Mouse (Mus musculus): ENCODE measurements around the gene Pnpla1. TPM values are rescaled to one million over a fixed set of nuclear protein-coding genes. Genes with fewer than 3 reads are reported as not detected.

Gene Pnpla1
- polyA plus RNA-seq, 1 experiment from 2014 or later = 1.2 TPM

DNA sequence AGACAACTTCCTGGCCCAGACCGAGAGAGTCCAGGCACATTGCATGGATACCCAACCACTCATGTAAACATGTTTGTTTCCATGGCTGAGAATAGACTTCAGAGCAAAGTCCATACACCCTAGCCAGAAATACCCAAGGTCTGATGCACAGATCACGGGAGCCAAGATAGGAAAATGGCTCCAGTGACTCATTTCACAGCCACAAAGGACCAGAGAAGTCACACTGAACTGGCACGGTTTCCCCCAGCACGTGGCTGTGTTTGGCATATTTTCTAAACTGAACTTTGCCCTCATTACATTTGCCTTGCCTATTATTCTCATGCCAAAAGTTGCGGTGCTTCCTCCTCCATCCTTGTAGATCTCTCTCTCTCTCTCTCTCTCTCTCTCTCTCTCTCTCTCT lies 55.0 kb downstream of the Pnpla1 start:
- ATAC-seq = peak; percentile 46
- 0 out of 2 replicates have a peak overlapping the region, but pooled peaks have one; percentile 1 for H3K4me2 ChIP-seq (replicated peaks)
- WGBS = 46% methylated on average over 5 of the region's 5 CpGs

GRCm38 (mm10) chr17:28913940-28914339 lies 55.7 kb downstream of the Pnpla1 start:
- Histone ChIP-seq H3K4me1 (replicated peaks) (peaks cover 15% of the 10 kb centered on the region; the same call in 1 of the 2 replicates), H3K4me3 (replicated peaks) (peak overlapping the region; percentile 25), H3K9me3 (no peaks in the 10 kb centered on the region), H3K9ac (no peak overlapping the region), H3K4me2 (replicated peaks) (peak overlapping the region; percentile 47), H3K36me3 (no peaks in the 10 kb centered on the region), H3K27me3 (replicated peaks) (0 out of 2 replicates have a peak, but pooled peaks cover 4% of the 10 kb centered on the region), H3K27ac (peak overlapping the region; percentile 77)
- 43% methylated on average over 6 of the region's 6 CpGs for WGBS
- peak; percentile 4; the same call in 1 of the 2 replicates for ATAC-seq

More for the DNA sequence above, 55.0 kb downstream of the Pnpla1 start:
- Histone ChIP-seq H3K27ac (no peak overlapping the region), H3K9me3 (no peaks in the 10 kb centered on the region), H3K4me1 (replicated peaks) (peaks cover 15% of the 10 kb centered on the region; the same call in 1 of the 2 replicates), H3K27me3 (replicated peaks) (0 out of 2 replicates have a peak, but pooled peaks cover 4% of the 10 kb centered on the region), H3K4me3 (replicated peaks) (no peak overlapping the region), H3K36me3 (no peaks in the 10 kb centered on the region), H3K9ac (no peak overlapping the region)

DNA sequence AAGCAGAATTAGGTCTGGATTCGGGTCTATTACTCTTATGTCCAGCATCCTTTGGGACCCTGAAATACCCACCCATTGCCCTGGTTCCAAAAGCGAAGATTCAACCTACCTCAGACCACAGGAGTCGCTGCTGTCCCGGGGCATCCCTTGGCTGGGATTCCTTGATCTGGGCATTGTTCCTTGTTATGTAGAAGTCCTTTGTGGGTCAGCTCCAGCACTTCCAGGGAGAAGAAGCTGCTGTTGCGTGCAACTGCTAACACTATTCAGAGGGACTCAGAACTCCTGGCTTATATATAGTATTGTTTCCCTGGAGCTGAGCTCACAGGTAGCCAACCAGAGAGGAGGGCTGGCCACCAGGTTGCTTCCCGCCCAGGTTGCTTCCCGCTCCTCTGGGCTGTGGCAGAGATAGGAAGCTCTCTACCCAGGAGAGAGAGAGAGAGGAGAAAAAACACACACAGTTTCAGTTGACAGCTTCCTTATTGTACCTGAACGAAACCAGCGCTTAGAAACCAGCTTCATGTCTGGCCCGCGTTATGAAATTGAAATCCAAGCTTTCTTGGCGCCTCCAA lies 56.9 kb downstream of the Pnpla1 start, which contains the start of gene 4930539E08Rik:
Gene 4930539E08Rik (minus strand): TSS at position 265 of the 569 bp plus-strand sequence.
- H3K9me3 ChIP-seq = no peaks in the 10 kb centered on the region
- peak; percentile 83 for ATAC-seq
- 52% methylated on average over 12 of the region's 12 CpGs for WGBS
- H3K36me3 ChIP-seq = no peaks in the 10 kb centered on the region
- H3K4me1 ChIP-seq (replicated peaks) = 0 out of 2 replicates have a peak, but pooled peaks cover 5% of the 10 kb centered on the region
- no peaks in the 10 kb centered on the region for H3K27me3 ChIP-seq (replicated peaks)
- peak within 1 kb of the TSS; percentile 77 for H3K27ac ChIP-seq
- peak within 1 kb of the TSS; percentile 47 for H3K4me2 ChIP-seq (replicated peaks)
- H3K4me3 ChIP-seq (replicated peaks) = peak within 1 kb of the TSS; percentile 25
- H3K9ac ChIP-seq = peak within 1 kb of the TSS; percentile 34

DNA sequence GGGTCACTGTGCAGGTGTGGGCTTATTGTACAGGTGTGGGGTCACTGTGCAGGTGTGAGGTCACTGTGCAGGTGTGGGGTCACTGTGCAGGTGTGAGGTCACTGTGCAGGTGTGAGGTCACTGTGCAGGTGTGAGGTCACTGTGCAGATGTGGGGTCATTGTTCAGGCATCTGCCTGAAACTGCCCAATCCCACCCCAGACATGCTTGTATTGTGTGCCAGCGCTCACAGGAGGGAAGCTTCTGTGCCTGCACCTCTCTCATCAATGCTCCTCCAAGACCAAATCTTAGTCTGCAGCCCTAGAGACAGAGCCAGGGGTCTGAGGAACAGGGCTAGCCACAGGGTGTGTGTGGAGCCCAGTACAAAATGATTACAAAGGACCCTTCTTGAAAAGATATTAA lies 58.3 kb downstream of the Pnpla1 start:
- Histone ChIP-seq H3K9me3 (no peaks in the 10 kb centered on the region), H3K4me2 (replicated peaks) (no peak overlapping the region), H3K4me1 (replicated peaks) (0 out of 2 replicates have a peak, but pooled peaks cover 2% of the 10 kb centered on the region), H3K4me3 (replicated peaks) (no peak overlapping the region), H3K36me3 (no peaks in the 10 kb centered on the region), H3K27me3 (replicated peaks) (no peaks in the 10 kb centered on the region), H3K27ac (no peak overlapping the region), H3K9ac (no peak overlapping the region)
- WGBS = 87% methylated on average over 1 of the region's 1 CpGs
- no peak for ATAC-seq

DNA sequence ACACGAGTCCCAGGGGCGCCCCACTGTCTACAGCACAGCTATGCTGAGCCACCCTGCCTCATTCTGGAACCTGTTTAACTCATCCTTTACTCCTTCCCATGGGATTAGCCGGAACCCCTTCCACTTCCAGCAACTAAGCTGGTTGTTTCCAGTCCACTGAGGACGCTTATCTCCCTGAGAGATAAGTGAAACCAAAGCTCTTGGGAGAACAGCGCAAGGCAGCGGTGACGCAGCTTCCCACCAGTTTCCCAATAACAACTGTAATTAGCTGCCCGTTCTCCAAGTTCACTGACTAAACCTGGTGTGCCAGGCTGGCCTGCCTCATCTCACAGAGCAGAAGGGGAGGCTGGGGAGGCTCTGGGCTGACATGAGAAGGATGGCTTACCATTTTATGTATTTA lies 62.9 kb downstream of the Pnpla1 start:
- Histone ChIP-seq H3K27me3 (replicated peaks) (no peaks in the 10 kb centered on the region), H3K27ac (peak overlapping the region; percentile 48), H3K9me3 (no peaks in the 10 kb centered on the region), H3K4me1 (replicated peaks) (0 out of 2 replicates have a peak, but pooled peaks cover 2% of the 10 kb centered on the region), H3K4me2 (replicated peaks) (no peak overlapping the region; the same call in 1 of the 2 replicates), H3K4me3 (replicated peaks) (no peak overlapping the region), H3K9ac (no peak overlapping the region), H3K36me3 (no peaks in the 10 kb centered on the region)
- peak; percentile 57 for ATAC-seq
- 64% methylated on average over 8 of the region's 8 CpGs for WGBS

DNA sequence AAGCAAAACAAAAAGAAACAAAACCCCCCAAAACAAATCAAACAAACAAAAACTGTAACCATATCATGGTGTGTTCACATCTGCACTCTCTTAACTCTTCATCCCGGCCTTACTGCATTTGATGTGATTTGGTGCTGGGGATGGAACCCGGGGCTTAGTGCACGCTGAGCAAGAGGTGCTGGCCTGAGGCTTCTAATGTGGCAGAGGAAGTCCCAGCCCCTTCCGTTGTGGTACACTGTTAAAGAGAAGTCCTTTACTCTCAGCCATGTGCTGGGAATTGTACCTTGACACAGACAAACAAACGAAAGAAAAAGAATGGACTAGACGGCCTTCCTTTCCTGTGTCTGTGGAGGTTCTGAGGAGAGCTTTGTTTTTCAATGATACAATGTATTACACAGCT lies 63.9 kb downstream of the Pnpla1 start:
- ATAC-seq = no peak
- Histone ChIP-seq H3K4me2 (replicated peaks) (no peak overlapping the region), H3K4me1 (replicated peaks) (0 out of 2 replicates have a peak, but pooled peaks cover 2% of the 10 kb centered on the region), H3K36me3 (no peaks in the 10 kb centered on the region), H3K27ac (no peak overlapping the region), H3K9me3 (no peaks in the 10 kb centered on the region), H3K4me3 (replicated peaks) (no peak overlapping the region), H3K9ac (no peak overlapping the region), H3K27me3 (replicated peaks) (no peaks in the 10 kb centered on the region)
- WGBS = 62% methylated on average over 6 of the region's 6 CpGs

- Histone ChIP-seq H3K9me3 (no peaks in the 10 kb centered on the region), H3K27me3 (replicated peaks) (no peaks in the 10 kb centered on the region), H3K27ac (no peak overlapping the region), H3K4me1 (replicated peaks) (peaks cover 2% of the 10 kb centered on the region), H3K4me2 (replicated peaks) (no peak overlapping the region), H3K36me3 (no peaks in the 10 kb centered on the region), H3K9ac (no peak overlapping the region), H3K4me3 (replicated peaks) (no peak overlapping the region)
- whole genome bisulfite sequencing = 79% methylated on average over 8 of the region's 8 CpGs
- ATAC-seq = no peak
Observed at GRCm38 (mm10) chr17:28924957-28925595, 66.9 kb downstream of the Pnpla1 start.

DNA sequence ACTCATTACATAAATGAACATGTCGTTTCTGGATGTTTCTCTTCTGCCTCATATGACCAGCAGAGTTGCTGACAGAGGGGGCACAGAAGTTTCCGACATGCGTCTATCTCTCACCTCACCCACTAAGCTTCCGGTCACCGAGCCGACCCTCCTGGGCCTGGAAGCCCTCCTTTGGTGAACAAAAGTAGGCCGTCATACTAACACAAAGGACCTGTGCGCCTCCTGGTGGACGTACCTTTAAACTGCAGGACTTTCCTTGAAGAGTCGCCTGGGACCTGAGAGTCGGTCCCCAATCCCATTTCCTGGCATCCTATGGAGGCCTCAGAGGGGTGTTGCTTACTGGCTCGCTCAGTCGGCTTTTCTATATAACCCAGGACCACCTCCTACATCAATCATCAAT lies 68.2 kb downstream of the Pnpla1 start:
- H3K4me3 ChIP-seq (replicated peaks) = no peak overlapping the region
- WGBS = 16% methylated on average over 13 of the region's 13 CpGs
- no peak overlapping the region for H3K4me2 ChIP-seq (replicated peaks)
- H3K27ac ChIP-seq = no peak overlapping the region
- no peak overlapping the region for H3K9ac ChIP-seq
- H3K36me3 ChIP-seq = no peaks in the 10 kb centered on the region
- no peaks in the 10 kb centered on the region for H3K27me3 ChIP-seq (replicated peaks)
- H3K4me1 ChIP-seq (replicated peaks) = peaks cover 9% of the 10 kb centered on the region
- ATAC-seq = no peak
- no peaks in the 10 kb centered on the region for H3K9me3 ChIP-seq

- Histone ChIP-seq H3K27me3 (replicated peaks) (no peaks in the 10 kb centered on the region), H3K4me1 (replicated peaks) (peaks cover 9% of the 10 kb centered on the region), H3K4me3 (replicated peaks) (no peak overlapping the region), H3K9me3 (no peaks in the 10 kb centered on the region), H3K9ac (no peak overlapping the region), H3K27ac (no peak overlapping the region), H3K4me2 (replicated peaks) (no peak overlapping the region), H3K36me3 (no peaks in the 10 kb centered on the region)
- WGBS = 47% methylated on average over 15 of the region's 15 CpGs
- ATAC-seq = no peak
Observed at GRCm38 (mm10) chr17:28926866-28927635, 68.8 kb downstream of the Pnpla1 start.

- Histone ChIP-seq H3K27me3 (replicated peaks) (no peaks in the 10 kb centered on the region), H3K4me1 (replicated peaks) (peaks cover 9% of the 10 kb centered on the region), H3K4me2 (replicated peaks) (no peak overlapping the region), H3K9me3 (no peaks in the 10 kb centered on the region), H3K4me3 (replicated peaks) (no peak overlapping the region), H3K36me3 (no peaks in the 10 kb centered on the region), H3K27ac (no peak overlapping the region), H3K9ac (no peak overlapping the region)
- WGBS = 73% methylated on average over 9 of the region's 9 CpGs
- no peak for ATAC-seq
Observed at GRCm38 (mm10) chr17:28928004-28928403, 69.8 kb downstream of the Pnpla1 start.

DNA sequence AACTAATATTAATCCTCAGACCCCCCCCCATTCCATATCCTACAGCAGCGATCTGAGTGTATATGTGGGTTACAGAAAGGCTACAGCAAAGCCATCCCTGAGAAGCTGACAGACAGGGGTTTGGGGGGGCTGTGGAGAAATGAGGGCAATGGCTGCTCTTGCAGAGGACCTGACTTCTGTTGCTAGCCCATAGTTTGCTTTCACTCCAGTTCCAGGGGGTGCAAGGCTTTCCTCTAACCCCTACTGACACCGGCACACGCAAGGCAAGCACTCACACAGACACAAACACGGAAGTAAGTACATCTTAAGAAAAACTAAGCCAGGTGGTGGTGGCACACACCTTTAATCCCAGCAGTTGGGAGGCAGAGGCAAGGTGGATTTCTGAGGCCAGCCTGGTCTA lies 71.2 kb downstream of the Pnpla1 start:
- H3K9me3 ChIP-seq = no peaks in the 10 kb centered on the region
- WGBS = 90% methylated on average over 4 of the region's 4 CpGs
- no peak overlapping the region for H3K27ac ChIP-seq
- ATAC-seq = no peak
- no peaks in the 10 kb centered on the region for H3K27me3 ChIP-seq (replicated peaks)
- H3K36me3 ChIP-seq = no peaks in the 10 kb centered on the region
- H3K4me2 ChIP-seq (replicated peaks) = no peak overlapping the region
- H3K9ac ChIP-seq = no peak overlapping the region
- H3K4me3 ChIP-seq (replicated peaks) = no peak overlapping the region
- H3K4me1 ChIP-seq (replicated peaks) = peaks cover 13% of the 10 kb centered on the region

DNA sequence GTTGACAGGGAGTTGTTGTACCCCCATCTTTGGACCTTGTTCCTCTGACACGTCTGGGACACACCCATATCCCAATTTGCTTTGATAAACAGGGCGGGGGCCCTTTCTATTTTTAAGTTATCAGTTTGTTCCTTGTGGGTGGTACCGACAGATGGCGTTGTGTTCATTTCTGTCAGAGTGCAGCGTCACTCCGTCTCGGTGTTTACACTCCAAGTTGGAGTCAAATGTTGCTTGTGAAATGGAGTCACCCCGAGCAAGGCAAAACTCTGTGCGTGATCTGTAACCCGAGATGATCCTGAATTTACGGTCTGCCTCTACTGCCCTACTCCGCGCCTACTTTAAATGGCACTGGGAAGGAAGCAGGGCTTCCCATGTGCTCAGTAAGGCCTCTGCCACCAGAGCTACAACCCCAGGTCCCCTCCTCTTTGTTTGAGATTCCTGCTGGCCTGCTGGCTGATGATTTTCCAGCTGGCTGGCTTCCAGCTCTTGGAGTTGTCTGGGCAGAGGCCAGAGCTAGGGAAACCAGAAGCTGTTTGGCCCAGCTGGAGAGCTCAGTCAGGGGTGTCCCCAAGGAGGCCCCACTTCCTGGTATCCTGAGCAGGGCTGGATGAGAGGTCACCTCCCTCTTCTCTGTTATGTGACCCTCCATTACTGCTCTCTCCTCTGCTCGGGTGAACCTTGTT lies 72.3 kb downstream of the Pnpla1 start:
- Histone ChIP-seq H3K4me1 (replicated peaks) (peaks cover 13% of the 10 kb centered on the region), H3K4me2 (replicated peaks) (peak overlapping the region; percentile 53), H3K9me3 (no peaks in the 10 kb centered on the region), H3K36me3 (no peaks in the 10 kb centered on the region), H3K4me3 (replicated peaks) (no peak overlapping the region), H3K27ac (peak overlapping the region; percentile 93), H3K9ac (peak overlapping the region; percentile 32), H3K27me3 (replicated peaks) (no peaks in the 10 kb centered on the region)
- 12% methylated on average over 14 of the region's 14 CpGs for WGBS
- ATAC-seq = peak; percentile 93

All from intestine, embryonic 15.5 days (tissue).